Comparison of ENCODE assay signal across 8 mouse cellular contexts in genomic region chr19:53140044-53140803, GRCm38 (mm10). TPM values are rescaled to one million over a fixed set of nuclear protein-coding genes. Genes with fewer than 3 reads are reported as not detected.
DNase-seq lines count a peak whose midpoint lies in the region; ATAC-seq and TF ChIP-seq lines count a peak whose summit lies in the region.

Gene Add3, plus strand, starts transcription at chr19:53140443.

- TF ChIP-seq CTCF in liver, embryonic 14.5 days (IDR thresholded peaks at IDR 0.05; ENCODE audit: low read depth): peak; percentile 23; the same call in 1 of the 2 replicates

- no peaks in the 10 kb centered on the region for H3K36me3 ChIP-seq in forebrain, embryonic 16.5 days (ENCODE audit: control insufficient read depth, insufficient read depth)
- no peaks in the 10 kb centered on the region for H3K36me3 ChIP-seq in liver, embryonic 14.5 days (replicated peaks; ENCODE audit: control insufficient read depth, insufficient read depth, low read depth)
- H3K36me3 ChIP-seq in neural tube, embryonic 11.5 days (ENCODE audit: control insufficient read depth, insufficient read depth, low read length): no peaks in the 10 kb centered on the region

- no peak for ATAC-seq in forebrain, embryonic 16.5 days
- no peak for ATAC-seq in liver, embryonic 14.5 days (ENCODE audit: insufficient read depth)
- no peak for ATAC-seq in neural tube, embryonic 11.5 days (ENCODE audit: insufficient read depth, low FRiP score, low TSS enrichment)

- peak within 1 kb of the TSS; percentile 41 for H3K9ac ChIP-seq in forebrain, embryonic 16.5 days (replicated peaks; ENCODE audit: low read depth, low read length)
- peak within 1 kb of the TSS; percentile 45 for H3K9ac ChIP-seq in liver, embryonic 14.5 days (replicated peaks)
- H3K9ac ChIP-seq in neural tube, embryonic 11.5 days (ENCODE audit: low read length): peak within 1 kb of the TSS; percentile 49; the same call in 1 of the 2 replicates

- H3K9me3 ChIP-seq in forebrain, embryonic 16.5 days (ENCODE audit: control insufficient read depth, low read length): no peaks in the 10 kb centered on the region
- H3K9me3 ChIP-seq in liver, embryonic 14.5 days (ENCODE audit: control insufficient read depth, low read length): no peaks in the 10 kb centered on the region
- H3K9me3 ChIP-seq in neural tube, embryonic 11.5 days (ENCODE audit: control insufficient read depth, low read length): no peaks in the 10 kb centered on the region

- H3K4me3 ChIP-seq in forebrain, embryonic 16.5 days (replicated peaks; ENCODE audit: low read length): peak within 1 kb of the TSS; percentile 94
- peak within 1 kb of the TSS; percentile 88 to 94 for H3K4me3 ChIP-seq in liver, embryonic 14.5 days (ENCODE audit: insufficient read depth in 1 of 2, low read depth in 2 of 2, low read length in 2 of 2)
- H3K4me3 ChIP-seq in neural tube, embryonic 11.5 days (ENCODE audit: low read depth, low read length): peak within 1 kb of the TSS; percentile 78

- WGBS in forebrain, embryonic 16.5 days: 6% methylated on average over 23 of the region's 24 CpGs
- 5% methylated on average over 24 of the region's 24 CpGs for WGBS in liver, embryonic 14.5 days (ENCODE audit: insufficient replicate concordance)
- 7% methylated on average over 24 of the region's 24 CpGs for WGBS in neural tube, embryonic 11.5 days

- H3K27me3 ChIP-seq in forebrain, embryonic 16.5 days (replicated peaks; ENCODE audit: control insufficient read depth, insufficient read depth, low read length): peaks cover 5% of the 10 kb centered on the region; the same call in 1 of the 2 replicates
- H3K27me3 ChIP-seq in liver, embryonic 14.5 days (ENCODE audit: control insufficient read depth, insufficient read depth, low read length): no peaks in the 10 kb centered on the region
- no peaks in the 10 kb centered on the region for H3K27me3 ChIP-seq in neural tube, embryonic 11.5 days (ENCODE audit: control insufficient read depth, insufficient read depth, low read length)

- peak; percentile 30 for DNase-seq in ES-CJ7 (ENCODE audit: low read depth, low spot score)
- DNase-seq in cerebellum, adult 18-20 months: peak; percentile 59 to 67
- DNase-seq in heart, postnatal 10 days: peak; percentile 69 to 72
- DNase-seq in kidney, postnatal 4 days: peak; percentile 57 to 71
- no peak for DNase-seq in liver, embryonic 14.5 days (ENCODE audit: low read depth in 3 of 3, low spot score in 3 of 3)
- peak; percentile 62 for DNase-seq in neural tube, embryonic 11.5 days (ENCODE audit: low spot score)
- peak; percentile 42 for DNase-seq in testis, postnatal 14 days (ENCODE audit: low spot score)

- H3K4me2 ChIP-seq in forebrain, embryonic 16.5 days (ENCODE audit: low read length): peak within 1 kb of the TSS; percentile 97
- H3K4me2 ChIP-seq in liver, embryonic 14.5 days (ENCODE audit: low read depth): peak within 1 kb of the TSS; percentile 100
- peak within 1 kb of the TSS; percentile 68 for H3K4me2 ChIP-seq in neural tube, embryonic 11.5 days (ENCODE audit: low read depth)

- intact Hi-C loops in heart, postnatal 10 days (cut with DNase I): loop anchor here (2.0 to 5.0 kb wide), 4 partner anchors 77 to 172 kb away; partner anchors contain the start of gene Mxi1

- H3K4me1 ChIP-seq in forebrain, embryonic 16.5 days (replicated peaks; ENCODE audit: control insufficient read depth, insufficient read depth, low read length): peaks cover 24% of the 10 kb centered on the region
- H3K4me1 ChIP-seq in liver, embryonic 14.5 days (replicated peaks; ENCODE audit: control insufficient read depth in 2 of 2, insufficient read depth in 2 of 2, low read length in 1 of 2): peaks cover 12 to 17% of the 10 kb centered on the region in 2 experiments
- H3K4me1 ChIP-seq in neural tube, embryonic 11.5 days (ENCODE audit: control insufficient read depth, insufficient read depth, low read length): peaks cover 7% of the 10 kb centered on the region; the same call in 1 of the 2 replicates

- H3K27ac ChIP-seq in forebrain, embryonic 16.5 days (ENCODE audit: low read length): peak within 1 kb of the TSS; percentile 3; the same call in 1 of the 2 replicates
- H3K27ac ChIP-seq in liver, embryonic 14.5 days: peak within 1 kb of the TSS; percentile 38
- no peak within 1 kb of the TSS for H3K27ac ChIP-seq in neural tube, embryonic 11.5 days (ENCODE audit: low read depth, low read length)

- TF ChIP-seq EP300 in liver, embryonic 14.5 days (IDR thresholded peaks at IDR 0.05; ENCODE audit: low read depth): no peak

RNA-seq across cellular contexts. Expression of gene Add3, which starts in this region (rescaled TPM):
- 30.6 and 36.6 TPM in 2 replicates for polyA plus RNA-seq in forebrain, embryonic 16.5 days (2015; fragmentation: Nextera tagmentation; extraction: Ambion mirVana)
- 10 to 100 TPM; 79.2 to 83.7 TPM for total RNA-seq in heart, postnatal 10 days (2021)
- polyA plus RNA-seq in liver, embryonic 14.5 days (2012; rRNA removed): 8.2 and 12.7 TPM in 2 replicates
- 21.7 and 26.7 TPM in 2 replicates for polyA plus RNA-seq in liver, embryonic 14.5 days (2014; fragmentation: Nextera tagmentation; extraction: Ambion mirVana)
- polyA plus RNA-seq in neural tube, embryonic 11.5 days (2014; fragmentation: Nextera tagmentation; extraction: Ambion mirVana): 57.2 and 59.2 TPM in 2 replicates

Comparison
In these comparisons a context has a peak if more than half of its experiments do, and no peak if none do; other contexts are left out.
1. DNase-seq: peak in ES-CJ7 (single experiment), cerebellum, adult 18-20 months (2 of 2), heart, postnatal 10 days (2 of 2), kidney, postnatal 4 days (2 of 2), neural tube, embryonic 11.5 days (single experiment) and testis, postnatal 14 days (single experiment); none in liver, embryonic 14.5 days (0 of 3).
2. Peak in every context shown above with its lines, with median percentiles within 50 percentile points of each other: H3K4me2 ChIP-seq, H3K4me3 ChIP-seq and H3K9ac ChIP-seq.